Mouse (Mus musculus) brain, embryonic 14.5 days (tissue): ENCODE results near the gene Adh4.

Source experiments
- CTCF ChIP-seq: fragments of 200-500 bp; IDR thresholded peaks from 2 replicates; pipeline ENCODE4 v1.5.1; 2012; ENCODE audit warnings: inconsistent platforms, mild to moderate bottlenecking, moderate library complexity, borderline replicate concordance; ENCODE audit not compliant: insufficient read depth, insufficient read length; ENCODE audit errors: extremely low read depth
- POLR2A ChIP-seq: fragments of 200-500 bp; IDR thresholded peaks from 2 replicates; pipeline ENCODE4 v1.6.1; 2012; ENCODE audit warnings: mild to moderate bottlenecking, inconsistent platforms, borderline replicate concordance; ENCODE audit not compliant: poor library complexity, insufficient read depth, insufficient read length, severe bottlenecking; ENCODE audit errors: extremely low read depth

GRCm38 (mm10) chr3:138454234-138454633 lies 39.0 kb downstream of the Adh4 start:
- TF ChIP-seq POLR2A (no peak), CTCF (no peak)
